Mouse (Mus musculus): ENCODE data around the gene H2-Aa. TPM values are rescaled to one million over a fixed set of nuclear protein-coding genes. Genes with fewer than 3 reads are reported as not detected.

H2-Aa gene
- polyA plus RNA-seq, 1 experiment from 2014 or later: not detected

GRCm38 (mm10) chr17:34309225-34309624, 21.6 kb upstream of the H2-Aa start:
- Histone ChIP-seq H3K9ac (replicated peaks) (peak overlapping the region; percentile 67), H3K27me3 (no peaks in the 10 kb centered on the region), H3K27ac (replicated peaks) (0 out of 2 replicates have a peak overlapping the region, but pooled peaks have one; percentile 35), H3K36me3 (no peaks in the 10 kb centered on the region), H3K4me3 (peak overlapping the region; percentile 77), H3K9me3 (no peaks in the 10 kb centered on the region), H3K4me1 (peaks cover 4% of the 10 kb centered on the region; the same call in 1 of the 2 replicates), H3K4me2 (replicated peaks) (peak overlapping the region; percentile 57)
- 28% methylated on average over 10 of the region's 10 CpGs for WGBS
- no peak for ATAC-seq (replicated peaks)

- H3K9ac ChIP-seq (replicated peaks): no peak overlapping the region
- no peaks in the 10 kb centered on the region for H3K36me3 ChIP-seq
- no peak overlapping the region for H3K4me3 ChIP-seq
- H3K27ac ChIP-seq (replicated peaks): no peak overlapping the region
- no peak for ATAC-seq (replicated peaks)
- peaks cover 4% of the 10 kb centered on the region; the same call in 1 of the 2 replicates for H3K4me1 ChIP-seq
- H3K9me3 ChIP-seq: no peaks in the 10 kb centered on the region
- no peak overlapping the region for H3K4me2 ChIP-seq (replicated peaks)
- 85% methylated on average over 4 of the region's 4 CpGs for WGBS
- H3K27me3 ChIP-seq: no peaks in the 10 kb centered on the region
These were observed 20.5 kb upstream of the H2-Aa start for GRCm38 (mm10) chr17:34308161-34308560.

DNA sequence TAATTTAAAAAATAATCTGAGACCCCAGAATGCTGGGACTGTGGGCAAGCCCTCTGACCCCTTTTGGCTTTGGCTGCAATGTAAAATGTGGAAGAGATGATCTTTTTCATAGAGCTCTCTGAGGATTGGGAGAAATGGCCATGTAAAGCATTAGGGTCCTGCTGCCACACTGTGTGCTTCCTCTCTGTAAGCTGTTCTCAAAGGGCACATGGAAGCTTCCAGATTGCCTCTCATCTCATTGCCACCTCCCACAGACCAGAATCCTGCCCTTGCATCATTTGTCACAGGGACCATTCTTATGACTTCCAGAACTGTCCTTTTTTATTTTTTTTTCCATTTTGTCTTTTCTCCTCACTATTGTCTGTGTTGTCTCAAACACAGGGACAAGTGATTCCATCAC, 19.6 kb upstream of the H2-Aa start:
- peaks cover 4% of the 10 kb centered on the region; the same call in 1 of the 2 replicates for H3K4me1 ChIP-seq
- no peaks in the 10 kb centered on the region for H3K9me3 ChIP-seq
- no peak overlapping the region for H3K4me3 ChIP-seq
- H3K27ac ChIP-seq (replicated peaks): no peak overlapping the region
- no peak overlapping the region for H3K9ac ChIP-seq (replicated peaks)
- H3K27me3 ChIP-seq: no peaks in the 10 kb centered on the region
- no peak for ATAC-seq (replicated peaks)
- H3K36me3 ChIP-seq: no peaks in the 10 kb centered on the region
- no peak overlapping the region for H3K4me2 ChIP-seq (replicated peaks)

- H3K9me3 ChIP-seq: no peaks in the 10 kb centered on the region
- no peak for ATAC-seq (replicated peaks)
- no peaks in the 10 kb centered on the region for H3K36me3 ChIP-seq
- peaks cover 4% of the 10 kb centered on the region; the same call in 1 of the 2 replicates for H3K4me1 ChIP-seq
- no peak overlapping the region for H3K9ac ChIP-seq (replicated peaks)
- H3K4me3 ChIP-seq: no peak overlapping the region
- WGBS: 88% methylated on average over 2 of the region's 2 CpGs
- H3K4me2 ChIP-seq (replicated peaks): no peak overlapping the region
- no peaks in the 10 kb centered on the region for H3K27me3 ChIP-seq
- H3K27ac ChIP-seq (replicated peaks): no peak overlapping the region
These were observed 18.8 kb upstream of the H2-Aa start for GRCm38 (mm10) chr17:34306407-34306806.

DNA sequence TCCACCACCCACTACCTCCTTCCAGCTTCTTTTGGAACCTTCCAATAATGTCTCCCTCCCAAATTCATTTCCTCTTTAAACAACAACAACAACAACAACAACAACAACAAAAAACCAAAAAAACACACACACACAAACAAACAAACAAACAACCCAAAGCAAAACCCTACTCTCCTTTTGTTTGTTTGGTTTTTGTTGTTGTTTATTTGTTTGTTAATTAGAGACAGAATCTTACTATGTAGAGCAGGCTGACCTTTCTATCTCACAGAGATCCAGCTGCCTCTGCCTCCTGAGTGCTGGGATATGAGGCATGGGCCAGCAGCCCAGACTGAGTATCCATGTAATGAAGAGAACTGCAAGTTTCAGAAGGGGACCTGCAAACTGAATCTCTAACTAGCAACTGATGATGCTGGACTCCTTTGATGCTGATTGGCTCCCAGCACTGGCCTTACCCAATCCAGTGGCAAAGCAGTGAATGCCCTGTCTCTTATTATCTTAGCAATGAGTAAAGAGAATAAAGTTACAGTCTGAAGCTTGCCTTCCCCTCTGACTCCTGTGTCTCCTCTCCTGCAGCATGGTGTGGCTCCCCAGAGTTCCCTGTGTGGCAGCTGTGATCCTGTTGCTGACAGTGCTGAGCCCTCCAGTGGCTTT, 17.9 kb upstream of the H2-Aa start, which contains the start of gene H2-Eb1:
TSS of gene H2-Eb1 (plus strand) at position 488 of the 651 bp plus-strand sequence.
- no peak within 1 kb of the TSS for H3K4me3 ChIP-seq
- peak; percentile 85 for ATAC-seq (replicated peaks)
- no peaks in the 10 kb centered on the region for H3K9me3 ChIP-seq
- H3K36me3 ChIP-seq: no peaks in the 10 kb centered on the region
- H3K27ac ChIP-seq (replicated peaks): no peak within 1 kb of the TSS
- H3K4me2 ChIP-seq (replicated peaks): no peak within 1 kb of the TSS
- H3K4me1 ChIP-seq: peaks cover 4% of the 10 kb centered on the region; the same call in 1 of the 2 replicates
- H3K9ac ChIP-seq (replicated peaks): no peak within 1 kb of the TSS
- no peaks in the 10 kb centered on the region for H3K27me3 ChIP-seq

DNA sequence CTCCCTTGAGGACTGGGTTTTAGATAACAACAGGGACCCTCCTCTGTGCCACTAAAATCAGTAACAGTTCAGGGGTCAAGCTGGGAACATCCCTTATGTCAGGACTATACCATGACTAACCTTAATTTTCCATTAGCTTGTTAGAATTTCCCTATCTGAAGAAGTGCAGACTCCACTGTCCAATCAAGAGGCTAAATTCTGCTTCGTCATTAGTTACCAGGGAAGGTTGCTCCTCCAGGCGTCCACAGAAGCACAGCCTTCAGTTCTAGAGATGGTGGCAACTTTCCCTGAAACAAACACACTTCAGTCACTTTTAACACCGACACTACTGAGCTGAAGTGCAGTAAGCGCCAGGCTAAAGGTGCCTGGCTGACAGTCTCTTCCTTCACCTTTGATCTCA, 17.1 kb upstream of the H2-Aa start:
- no peak overlapping the region for H3K4me2 ChIP-seq (replicated peaks)
- peaks cover 4% of the 10 kb centered on the region; the same call in 1 of the 2 replicates for H3K4me1 ChIP-seq
- ATAC-seq (replicated peaks): no peak
- no peak overlapping the region for H3K9ac ChIP-seq (replicated peaks)
- H3K27ac ChIP-seq (replicated peaks): no peak overlapping the region
- H3K27me3 ChIP-seq: no peaks in the 10 kb centered on the region
- 28% methylated on average over 4 of the region's 4 CpGs for WGBS
- no peak overlapping the region for H3K4me3 ChIP-seq
- H3K36me3 ChIP-seq: no peaks in the 10 kb centered on the region
- no peaks in the 10 kb centered on the region for H3K9me3 ChIP-seq

- no peak for ATAC-seq (replicated peaks)
- Histone ChIP-seq H3K4me2 (replicated peaks) (no peak overlapping the region), H3K4me1 (no peaks in the 10 kb centered on the region), H3K9me3 (no peaks in the 10 kb centered on the region), H3K27me3 (no peaks in the 10 kb centered on the region), H3K36me3 (no peaks in the 10 kb centered on the region), H3K4me3 (no peak overlapping the region), H3K9ac (replicated peaks) (no peak overlapping the region), H3K27ac (replicated peaks) (no peak overlapping the region)
- WGBS: 90% methylated on average over 2 of the region's 2 CpGs
These were observed 16.2 kb upstream of the H2-Aa start for GRCm38 (mm10) chr17:34303789-34304188.

GRCm38 (mm10) chr17:34301670-34302190, 14.1 kb upstream of the H2-Aa start:
- H3K36me3 ChIP-seq: no peaks in the 10 kb centered on the region
- H3K27me3 ChIP-seq: no peaks in the 10 kb centered on the region
- 85% methylated on average over 4 of the region's 4 CpGs for WGBS
- no peaks in the 10 kb centered on the region for H3K4me1 ChIP-seq
- H3K27ac ChIP-seq (replicated peaks): no peak overlapping the region
- no peak overlapping the region for H3K9ac ChIP-seq (replicated peaks)
- ATAC-seq (replicated peaks): no peak
- H3K4me3 ChIP-seq: no peak overlapping the region
- no peak overlapping the region for H3K4me2 ChIP-seq (replicated peaks)
- H3K9me3 ChIP-seq: no peaks in the 10 kb centered on the region

DNA sequence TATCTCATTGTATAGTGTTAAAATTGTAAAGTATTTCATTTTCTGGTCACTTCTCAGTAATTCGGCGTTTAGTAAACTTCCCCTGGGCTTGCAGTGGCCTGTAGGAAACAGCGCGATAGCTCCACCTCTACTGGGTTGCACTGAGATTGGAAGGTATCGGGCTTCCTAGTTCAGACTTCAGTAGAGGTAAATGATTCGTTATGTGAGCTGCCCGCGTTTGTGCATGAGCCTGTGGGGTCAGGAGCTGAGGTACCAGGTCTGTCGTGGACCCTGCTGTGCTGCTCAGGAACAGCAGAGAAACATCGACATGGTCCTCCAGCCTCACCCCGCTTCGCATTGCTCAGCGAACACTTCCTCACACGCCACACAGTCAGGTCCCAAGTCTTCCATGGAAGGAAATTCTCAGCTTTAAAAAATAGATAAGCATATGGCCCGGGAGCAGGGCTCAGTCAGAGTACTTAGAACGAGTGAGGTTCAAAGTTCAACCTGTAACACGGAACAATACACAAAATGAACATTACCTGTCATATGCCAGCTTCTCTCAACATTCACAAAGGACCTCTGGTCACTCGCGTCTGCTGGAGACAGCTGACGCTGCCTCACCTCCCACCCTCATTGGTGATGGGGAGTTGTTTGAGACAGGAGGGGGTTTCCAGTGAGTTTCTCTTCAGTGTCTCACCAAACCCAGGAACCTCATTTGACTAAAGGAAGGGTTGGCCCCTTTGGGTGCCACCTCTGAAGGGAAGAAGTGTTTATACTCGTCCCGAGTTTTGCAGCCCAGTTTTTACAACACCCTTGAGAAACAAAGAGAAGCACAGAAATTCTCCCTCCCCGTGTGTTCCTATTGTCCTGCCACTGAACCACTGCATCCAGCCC, 13.3 kb upstream of the H2-Aa start:
- Histone ChIP-seq H3K9me3 (no peaks in the 10 kb centered on the region), H3K36me3 (no peaks in the 10 kb centered on the region), H3K4me3 (no peak overlapping the region), H3K27ac (replicated peaks) (no peak overlapping the region), H3K4me1 (no peaks in the 10 kb centered on the region; the same call in 1 of the 2 replicates), H3K27me3 (no peaks in the 10 kb centered on the region), H3K9ac (replicated peaks) (no peak overlapping the region), H3K4me2 (replicated peaks) (no peak overlapping the region)
- ATAC-seq (replicated peaks): no peak
- 80% methylated on average over 23 of the region's 23 CpGs for WGBS

DNA sequence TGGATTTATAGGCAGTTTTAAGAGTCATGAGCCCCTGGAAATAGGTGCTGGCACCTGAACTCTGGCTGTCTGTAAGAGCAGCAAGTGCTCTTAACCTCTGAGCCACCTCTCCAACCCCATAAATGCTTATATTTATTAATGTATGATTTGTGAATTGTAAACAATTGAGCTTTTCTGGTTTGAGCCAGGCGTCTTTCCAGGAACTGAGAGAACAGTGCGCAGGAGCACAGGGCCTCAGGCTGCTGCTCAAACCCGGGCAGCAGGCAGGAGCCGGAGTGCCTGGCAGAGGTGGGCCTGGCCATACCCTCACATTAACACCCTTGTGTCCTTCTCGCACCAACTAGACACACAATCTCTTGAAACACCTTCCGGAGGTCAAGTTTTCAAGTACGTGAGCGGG, 12.4 kb upstream of the H2-Aa start:
- ATAC-seq (replicated peaks): no peak
- no peaks in the 10 kb centered on the region for H3K9me3 ChIP-seq
- H3K9ac ChIP-seq (replicated peaks): no peak overlapping the region
- no peaks in the 10 kb centered on the region for H3K36me3 ChIP-seq
- no peak overlapping the region for H3K27ac ChIP-seq (replicated peaks)
- H3K4me1 ChIP-seq: no peaks in the 10 kb centered on the region; the same call in 1 of the 2 replicates
- 94% methylated on average over 8 of the region's 8 CpGs for WGBS
- H3K4me2 ChIP-seq (replicated peaks): no peak overlapping the region
- H3K27me3 ChIP-seq: no peaks in the 10 kb centered on the region
- H3K4me3 ChIP-seq: no peak overlapping the region

DNA sequence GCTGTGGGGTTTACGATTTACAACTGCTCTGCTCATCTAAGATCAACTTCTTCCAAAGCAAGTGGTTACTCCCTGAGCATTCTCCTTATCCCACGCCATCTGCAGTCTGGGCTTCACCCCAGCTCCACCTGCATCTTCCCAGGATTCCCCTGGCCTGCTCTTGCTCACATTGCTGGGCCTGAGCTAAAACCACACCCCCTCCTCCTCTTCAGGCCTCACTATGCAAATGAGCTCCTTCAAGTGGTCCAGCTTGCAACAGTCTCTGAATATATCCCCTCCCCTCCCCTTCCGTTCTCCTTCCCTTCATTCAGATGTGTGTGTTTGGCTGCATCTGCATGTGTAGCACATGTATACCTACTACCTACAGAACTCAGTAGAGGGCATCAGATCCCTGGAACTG, 11.7 kb upstream of the H2-Aa start:
- WGBS: 55% methylated on average over 3 of the region's 3 CpGs
- no peak for ATAC-seq (replicated peaks)

More for the DNA sequence above, 11.7 kb upstream of the H2-Aa start:
- no peaks in the 10 kb centered on the region; the same call in 1 of the 2 replicates for H3K4me1 ChIP-seq
- no peak overlapping the region for H3K4me2 ChIP-seq (replicated peaks)
- no peak overlapping the region for H3K27ac ChIP-seq (replicated peaks)
- no peaks in the 10 kb centered on the region for H3K27me3 ChIP-seq
- H3K36me3 ChIP-seq: no peaks in the 10 kb centered on the region
- H3K9me3 ChIP-seq: no peaks in the 10 kb centered on the region
- no peak overlapping the region for H3K9ac ChIP-seq (replicated peaks)
- H3K4me3 ChIP-seq: no peak overlapping the region
